Mouse (Mus musculus) kidney, adult 8-10 months (tissue): ENCODE measurements at regions not wholly inside any gene's neighbourhood (a gene's known extent, or its start where the extent isn't known, plus 50 kb on each side); places are given as distances from the start of the nearest gene placed in this dataset.

ENCODE experiments used
- DNase-seq, 2 experiments: peaks; one replicate each; pipeline ENCODE4 v3.0.0; 2022

GRCm38 (mm10) chr6:10354135-10354534 is 1405.9 kb downstream of the Nxph1 start:
- peak; percentile 18 to 40 for DNase-seq

- DNase-seq: peak; percentile 33 to 63
Measured at GRCm38 (mm10) chr6:10365138-10365537, 1416.9 kb downstream of the Nxph1 start.

GRCm38 (mm10) chr6:10374468-10374867 is 1426.2 kb downstream of the Nxph1 start:
- no peak for DNase-seq

- no peak for DNase-seq
Measured at GRCm38 (mm10) chr6:10424636-10425035, 1476.4 kb downstream of the Nxph1 start.

- DNase-seq: peak in 1 of 2 experiments; percentile 19
Measured at GRCm38 (mm10) chr6:10425506-10425905, 1477.3 kb downstream of the Nxph1 start.

GRCm38 (mm10) chr6:10443206-10443605 is 1464.1 kb downstream of the Ndufa4 start:
- no peak for DNase-seq

- no peak for DNase-seq
Measured at GRCm38 (mm10) chr6:10456044-10456443, 1451.3 kb downstream of the Ndufa4 start.

- DNase-seq: no peak
Measured at GRCm38 (mm10) chr6:10468967-10469366, 1438.3 kb downstream of the Ndufa4 start.
